Mouse (Mus musculus) G1E (cell line): Measurements from ENCODE around the gene Acer1. TPM values are rescaled to one million over a fixed set of nuclear protein-coding genes. Genes with fewer than 3 reads are reported as not detected.

Experiments
- ATAC-seq: 2 replicates; pipeline ENCODE4 v1.8.0; 2016; ENCODE audit warnings: mild to moderate bottlenecking; ENCODE audit not compliant: insufficient number of reproducible peaks, poor library complexity, low FRiP score, severe bottlenecking; ENCODE audit errors: extremely low read depth
- DNase-seq: peaks from one replicate; pipeline ENCODE4 v3.0.0; 2012; ENCODE audit warnings: low spot score
- H3K27me3 ChIP-seq: 2 replicates; pipeline ENCODE4 v1.6.1; 2012; ENCODE audit warnings: mild to moderate bottlenecking, low read length, inconsistent platforms; ENCODE audit not compliant: insufficient read depth
- H3K36me3 ChIP-seq: replicated peaks from 2 replicates; pipeline ENCODE3; 2012; ENCODE audit warnings: mild to moderate bottlenecking, inconsistent platforms
- H3K4me1 ChIP-seq: 2 replicates; pipeline ENCODE4 v1.6.1; 2012; ENCODE audit warnings: low read depth, low read length, inconsistent platforms, mixed read lengths; ENCODE audit not compliant: insufficient read depth
- H3K4me3 ChIP-seq: 2 replicates; pipeline ENCODE4 v1.5.1; 2012; ENCODE audit warnings: low read depth, mild to moderate bottlenecking, inconsistent platforms, low read length, moderate library complexity, mixed read lengths
- H3K9me3 ChIP-seq: replicated peaks from 2 replicates; pipeline ENCODE4 v1.6.1; 2012; ENCODE audit warnings: inconsistent platforms
- CTCF ChIP-seq: IDR thresholded peaks from 2 replicates; pipeline ENCODE4 v1.5.1; 2012; ENCODE audit warnings: low read depth, low read length, inconsistent platforms, mixed read lengths
- GATA1 ChIP-seq: IDR thresholded peaks from 2 replicates; pipeline ENCODE4 v1.6.1; 2012; ENCODE audit warnings: borderline replicate concordance, low read length, inconsistent platforms, mixed read lengths
- GATA2 ChIP-seq: IDR thresholded peaks from 2 replicates; pipeline ENCODE4 v1.6.1; 2012; ENCODE audit warnings: low read depth, low read length, inconsistent platforms, borderline replicate concordance
- POLR2AphosphoS5 ChIP-seq: IDR thresholded peaks from 2 replicates; pipeline ENCODE4 v1.6.1; 2012; ENCODE audit warnings: low read depth, low read length, inconsistent platforms; ENCODE audit not compliant: insufficient replicate concordance
- TAL1 ChIP-seq: conservative IDR thresholded peaks from 2 replicates; pipeline ENCODE4 v1.6.1; 2012; ENCODE audit warnings: low read depth, low read length, inconsistent platforms, mixed read lengths
- polyA plus RNA-seq: library from polyadenylated mRNA; stranded (reverse); fragments of >175 nt; gene quantifications from 2 replicates; pipeline ENCODE4 v1.2.3, GENCODE M21; 2012
- total RNA-seq, 2 experiments: library from RNA; stranded (forward) in 1 of 2; stranded (reverse) in 1 of 2; fragments of 200-1000 nt in 1 of 2; fragments of >200 nt in 1 of 2; fragmentation: Nextera tagmentation in 1 of 2; gene quantifications; 2 replicates each; pipeline ENCODE4 v1.2.3; 2014 to 2017

The Acer1 gene
- total and polyA plus RNA-seq, 3 experiments = not detected

DNA sequence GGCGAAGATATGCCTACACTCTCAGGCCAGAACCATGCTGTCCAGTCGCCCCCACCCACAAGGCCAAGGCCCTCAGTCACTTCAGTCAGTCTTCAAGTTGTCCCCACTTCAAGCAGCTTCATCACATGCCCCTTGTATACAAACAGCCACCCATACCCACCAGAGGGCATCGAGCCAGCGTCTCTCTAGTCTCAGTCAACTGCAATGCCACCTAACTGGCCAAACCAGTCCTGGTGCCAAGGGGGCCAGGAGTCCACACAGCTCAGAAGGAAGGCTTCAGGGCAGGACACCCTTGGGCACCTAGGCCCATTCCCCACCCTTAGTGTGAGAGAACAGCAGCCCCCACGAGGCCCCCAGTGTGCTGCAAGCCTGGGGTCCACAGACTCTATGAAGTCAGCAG is 74.8 kb downstream of the Acer1 start:
- no peak for DNase-seq
- ATAC-seq = no peak; the same call in 1 of the 2 replicates
- Histone ChIP-seq H3K27me3 (no peaks in the 10 kb centered on the region), H3K4me3 (no peak overlapping the region), H3K9me3 (no peaks in the 10 kb centered on the region), H3K36me3 (peaks cover 91% of the 10 kb centered on the region), H3K4me1 (peaks cover 20% of the 10 kb centered on the region)
- TF ChIP-seq GATA1 = no peak
- TF ChIP-seq TAL1 = no peak
- no peak for TF ChIP-seq GATA2
- TF ChIP-seq POLR2AphosphoS5 = no peak
- no peak for TF ChIP-seq CTCF

DNA sequence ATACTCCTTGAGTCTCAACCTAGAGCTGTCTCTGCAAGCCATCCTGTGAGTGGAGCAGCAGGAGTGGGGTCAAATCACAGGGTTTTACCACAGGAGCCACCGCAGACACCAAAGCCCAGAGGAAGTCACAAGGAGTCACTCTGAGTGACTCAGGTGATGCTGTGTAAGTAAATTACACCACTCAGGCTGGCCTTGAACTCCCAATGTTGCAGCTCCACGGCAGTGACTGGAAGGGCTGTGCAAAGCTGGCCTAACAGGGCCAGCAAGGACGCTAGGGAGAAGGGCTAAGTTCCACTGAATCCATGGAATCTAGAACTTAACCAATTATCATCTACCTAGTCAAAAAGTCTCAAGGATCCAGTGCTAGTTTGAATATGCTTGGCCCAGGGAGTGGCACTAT is 75.8 kb downstream of the Acer1 start:
- Histone ChIP-seq H3K4me1 (peaks cover 20% of the 10 kb centered on the region), H3K27me3 (no peaks in the 10 kb centered on the region), H3K36me3 (peaks cover 91% of the 10 kb centered on the region), H3K9me3 (no peaks in the 10 kb centered on the region), H3K4me3 (no peak overlapping the region)
- DNase-seq = no peak
- ATAC-seq = no peak
- TF ChIP-seq CTCF (no peak), TAL1 (no peak), GATA1 (no peak), POLR2AphosphoS5 (no peak), GATA2 (no peak)

Other genes starting within 250 kb of the Acer1 start
Only the 20 nearest of the 22 such genes appear.
- gene Dus3l, start 217.4 kb downstream of the Acer1 start, total RNA-seq (2014; fragmentation: Nextera tagmentation) = 8.7 and 12.0 TPM in 2 replicates
- 12.4 and 15.0 TPM in 2 replicates for gene Dus3l, start 217.4 kb downstream of the Acer1 start, total RNA-seq (2017)
- 52.5 and 57.1 TPM in 2 replicates for gene Dus3l, start 217.4 kb downstream of the Acer1 start, polyA plus RNA-seq
- gene Prr22, start 211.9 kb downstream of the Acer1 start, total RNA-seq (2014; fragmentation: Nextera tagmentation) = not detected in 2 replicates
- gene Prr22, start 211.9 kb downstream of the Acer1 start, total RNA-seq (2017) = 0.17 and 0.22 TPM in 2 replicates
- gene Prr22, start 211.9 kb downstream of the Acer1 start, polyA plus RNA-seq = 3.5 and 5.0 TPM in 2 replicates
- gene Rfx2, start 151.1 kb downstream of the Acer1 start, total RNA-seq (2014; fragmentation: Nextera tagmentation) = 21.4 and 27.9 TPM in 2 replicates
- gene Rfx2, start 151.1 kb downstream of the Acer1 start, total RNA-seq (2017) = 3.9 and 4.1 TPM in 2 replicates
- gene Rfx2, start 151.1 kb downstream of the Acer1 start, polyA plus RNA-seq = 36.4 and 38.2 TPM in 2 replicates
- not detected in 2 replicates for gene Acsbg2, start 107.7 kb downstream of the Acer1 start, total RNA-seq (2014; fragmentation: Nextera tagmentation)
- gene Acsbg2, start 107.7 kb downstream of the Acer1 start, total RNA-seq (2017) = 0.11 TPM in 1 of 2 replicates, not detected in the other
- gene Acsbg2, start 107.7 kb downstream of the Acer1 start, polyA plus RNA-seq = not detected in 2 replicates
- not detected in 2 replicates for gene 1700061G19Rik, start 106.6 kb downstream of the Acer1 start, total RNA-seq (2014; fragmentation: Nextera tagmentation)
- gene 1700061G19Rik, start 106.6 kb downstream of the Acer1 start, total RNA-seq (2017) = 0.22 TPM in 1 of 2 replicates, not detected in the other
- gene 1700061G19Rik, start 106.6 kb downstream of the Acer1 start, polyA plus RNA-seq = not detected in 2 replicates
- gene Mllt1, start 46.7 kb downstream of the Acer1 start, total RNA-seq (2014; fragmentation: Nextera tagmentation) = 15.3 and 22.1 TPM in 2 replicates
- 7.6 and 8.2 TPM in 2 replicates for gene Mllt1, start 46.7 kb downstream of the Acer1 start, total RNA-seq (2017)
- gene Mllt1, start 46.7 kb downstream of the Acer1 start, polyA plus RNA-seq = 75.9 and 76.1 TPM in 2 replicates
- gene Clpp, start 8.2 kb upstream of the Acer1 start, total RNA-seq (2014; fragmentation: Nextera tagmentation) = 48.1 and 58.4 TPM in 2 replicates
- gene Clpp, start 8.2 kb upstream of the Acer1 start, total RNA-seq (2017) = 75.3 and 76.7 TPM in 2 replicates
- 197 and 208 TPM in 2 replicates for gene Clpp, start 8.2 kb upstream of the Acer1 start, polyA plus RNA-seq
- 12.9 and 23.0 TPM in 2 replicates for gene Alkbh7, start 15.2 kb upstream of the Acer1 start, total RNA-seq (2014; fragmentation: Nextera tagmentation)
- 25.5 and 26.8 TPM in 2 replicates for gene Alkbh7, start 15.2 kb upstream of the Acer1 start, total RNA-seq (2017)
- gene Alkbh7, start 15.2 kb upstream of the Acer1 start, polyA plus RNA-seq = 46.0 and 53.2 TPM in 2 replicates
- gene Pspn, start 17.9 kb upstream of the Acer1 start, total RNA-seq (2014; fragmentation: Nextera tagmentation) = not detected in 2 replicates
- not detected in 2 replicates for gene Pspn, start 17.9 kb upstream of the Acer1 start, total RNA-seq (2017)
- gene Pspn, start 17.9 kb upstream of the Acer1 start, polyA plus RNA-seq = not detected in 2 replicates
- 104 and 113 TPM in 2 replicates for gene Gtf2f1, start 29.2 kb upstream of the Acer1 start, total RNA-seq (2014; fragmentation: Nextera tagmentation)
- gene Gtf2f1, start 29.2 kb upstream of the Acer1 start, total RNA-seq (2017) = 101 and 102 TPM in 2 replicates
- 145 and 151 TPM in 2 replicates for gene Gtf2f1, start 29.2 kb upstream of the Acer1 start, polyA plus RNA-seq
- gene Gm17949, start 29.3 kb upstream of the Acer1 start, total RNA-seq (2014; fragmentation: Nextera tagmentation) = 0.98 TPM in 1 of 2 replicates, not detected in the other
- 0.12 and 0.27 TPM in 2 replicates for gene Gm17949, start 29.3 kb upstream of the Acer1 start, total RNA-seq (2017)
- 0.11 and 0.21 TPM in 2 replicates for gene Gm17949, start 29.3 kb upstream of the Acer1 start, polyA plus RNA-seq
- gene Khsrp, start 49.4 kb upstream of the Acer1 start, total RNA-seq (2014; fragmentation: Nextera tagmentation) = 296 and 302 TPM in 2 replicates
- 59.0 and 63.6 TPM in 2 replicates for gene Khsrp, start 49.4 kb upstream of the Acer1 start, total RNA-seq (2017)
- 282 and 302 TPM in 2 replicates for gene Khsrp, start 49.4 kb upstream of the Acer1 start, polyA plus RNA-seq
- gene Slc25a41, start 59.5 kb upstream of the Acer1 start, total RNA-seq (2014; fragmentation: Nextera tagmentation) = not detected in 2 replicates
- gene Slc25a41, start 59.5 kb upstream of the Acer1 start, total RNA-seq (2017) = not detected in 2 replicates
- gene Slc25a41, start 59.5 kb upstream of the Acer1 start, polyA plus RNA-seq = not detected in 2 replicates
- not detected in 2 replicates for gene Crb3, start 77.0 kb upstream of the Acer1 start, total RNA-seq (2014; fragmentation: Nextera tagmentation)
- gene Crb3, start 77.0 kb upstream of the Acer1 start, total RNA-seq (2017) = 0.23 and 0.33 TPM in 2 replicates
- 0.23 and 0.37 TPM in 2 replicates for gene Crb3, start 77.0 kb upstream of the Acer1 start, polyA plus RNA-seq
- 42.6 and 44.5 TPM in 2 replicates for gene Slc25a23, start 77.7 kb upstream of the Acer1 start, total RNA-seq (2014; fragmentation: Nextera tagmentation)
- 2.4 and 3.3 TPM in 2 replicates for gene Slc25a23, start 77.7 kb upstream of the Acer1 start, total RNA-seq (2017)
- gene Slc25a23, start 77.7 kb upstream of the Acer1 start, polyA plus RNA-seq = 16.7 and 18.3 TPM in 2 replicates
- 25.8 and 39.7 TPM in 2 replicates for gene Dennd1c, start 96.4 kb upstream of the Acer1 start, total RNA-seq (2014; fragmentation: Nextera tagmentation)
- 13.4 and 14.3 TPM in 2 replicates for gene Dennd1c, start 96.4 kb upstream of the Acer1 start, total RNA-seq (2017)
- 23.3 and 24.6 TPM in 2 replicates for gene Dennd1c, start 96.4 kb upstream of the Acer1 start, polyA plus RNA-seq
- 4.2 and 4.3 TPM in 2 replicates for gene Tubb4a, start 105.7 kb upstream of the Acer1 start, total RNA-seq (2014; fragmentation: Nextera tagmentation)
- 0.38 and 0.46 TPM in 2 replicates for gene Tubb4a, start 105.7 kb upstream of the Acer1 start, total RNA-seq (2017)
- gene Tubb4a, start 105.7 kb upstream of the Acer1 start, polyA plus RNA-seq = 0.37 and 0.51 TPM in 2 replicates
- 2.3 and 4.4 TPM in 2 replicates for gene Tnfsf9, start 123.2 kb upstream of the Acer1 start, total RNA-seq (2014; fragmentation: Nextera tagmentation)
- 9.0 and 10.4 TPM in 2 replicates for gene Tnfsf9, start 123.2 kb upstream of the Acer1 start, total RNA-seq (2017)
- 6.6 and 9.2 TPM in 2 replicates for gene Tnfsf9, start 123.2 kb upstream of the Acer1 start, polyA plus RNA-seq
- gene Cd70, start 167.7 kb upstream of the Acer1 start, total RNA-seq (2014; fragmentation: Nextera tagmentation) = not detected in 2 replicates
- not detected in 2 replicates for gene Cd70, start 167.7 kb upstream of the Acer1 start, total RNA-seq (2017)
- gene Cd70, start 167.7 kb upstream of the Acer1 start, polyA plus RNA-seq = not detected in 2 replicates
- not detected in 2 replicates for gene Tnfsf14, start 212.1 kb upstream of the Acer1 start, total RNA-seq (2014; fragmentation: Nextera tagmentation)
- 0.55 and 0.81 TPM in 2 replicates for gene Tnfsf14, start 212.1 kb upstream of the Acer1 start, total RNA-seq (2017)
- 0.05 and 0.12 TPM in 2 replicates for gene Tnfsf14, start 212.1 kb upstream of the Acer1 start, polyA plus RNA-seq